Mouse (Mus musculus) urinary bladder, postnatal 25 days (tissue): ENCODE measurements at regions not wholly inside any gene's neighbourhood (a gene's known extent, or its start where the extent isn't known, plus 50 kb on each side); places are given as distances from the start of the nearest gene placed in this dataset.

Experiments
- DNase-seq: peaks from one replicate; pipeline ENCODE4 v3.0.0; 2022; ENCODE audit warnings: low spot score

- no peak for DNase-seq
These were observed 371.3 kb upstream of the Dynlrb2 start for GRCm38 (mm10) chr8:116133503-116133902.

GRCm38 (mm10) chr8:116133084-116133483, 371.7 kb upstream of the Dynlrb2 start:
- no peak for DNase-seq

GRCm38 (mm10) chr8:116120067-116120466, 384.7 kb upstream of the Dynlrb2 start:
- DNase-seq, result no peak

GRCm38 (mm10) chr8:116117919-116118318, 386.9 kb upstream of the Dynlrb2 start:
- no peak for DNase-seq

GRCm38 (mm10) chr8:116116625-116117024, 388.1 kb upstream of the Dynlrb2 start:
- no peak for DNase-seq

- peak; percentile 65 for DNase-seq
These were observed 388.9 kb upstream of the Dynlrb2 start for GRCm38 (mm10) chr8:116115811-116116372.

GRCm38 (mm10) chr8:116114978-116115377, 389.8 kb upstream of the Dynlrb2 start:
- no peak for DNase-seq

- DNase-seq, result peak; percentile 18
These were observed 390.3 kb upstream of the Dynlrb2 start for GRCm38 (mm10) chr8:116114502-116114901.

GRCm38 (mm10) chr8:116111168-116111567, 393.6 kb upstream of the Dynlrb2 start:
- no peak for DNase-seq

GRCm38 (mm10) chr8:116096666-116097065, 389.1 kb upstream of the Maf start:
- no peak for DNase-seq

GRCm38 (mm10) chr8:116083156-116083555, 375.6 kb upstream of the Maf start:
- DNase-seq, result no peak

- DNase-seq, result no peak
These were observed 371.3 kb upstream of the Maf start for GRCm38 (mm10) chr8:116078849-116079407.

- no peak for DNase-seq
These were observed 363.9 kb upstream of the Maf start for GRCm38 (mm10) chr8:116071497-116071896.

- DNase-seq, result no peak
These were observed 361.9 kb upstream of the Maf start for GRCm38 (mm10) chr8:116069538-116069937.

- no peak for DNase-seq
These were observed 360.4 kb upstream of the Maf start for GRCm38 (mm10) chr8:116067978-116068375.

GRCm38 (mm10) chr8:116067182-116067977, 359.8 kb upstream of the Maf start:
- DNase-seq, result no peak

- DNase-seq, result no peak
These were observed 358.3 kb upstream of the Maf start for GRCm38 (mm10) chr8:116065871-116066270.

GRCm38 (mm10) chr8:116065327-116065726, 357.7 kb upstream of the Maf start:
- no peak for DNase-seq

- no peak for DNase-seq
These were observed 357.0 kb upstream of the Maf start for GRCm38 (mm10) chr8:116064562-116064961.

GRCm38 (mm10) chr8:116063541-116063940, 355.9 kb upstream of the Maf start:
- no peak for DNase-seq

- no peak for DNase-seq
These were observed 345.9 kb upstream of the Maf start for GRCm38 (mm10) chr8:116053483-116053882.

- no peak for DNase-seq
These were observed 345.4 kb upstream of the Maf start for GRCm38 (mm10) chr8:116053043-116053442.

GRCm38 (mm10) chr8:116048480-116048879, 340.9 kb upstream of the Maf start:
- DNase-seq, result no peak
